Mouse (Mus musculus): ENCODE data around the gene Phactr4.

GRCm38 (mm10) chr4:132331960-132332359 lies 90.3 kb downstream of the Phactr4 start:
- no peak for TF ChIP-seq CTCF (IDR thresholded peaks at IDR 0.05; ENCODE audit: extremely low read depth, insufficient read length, insufficient replicate concordance, low read depth, low read length)
- no peak for TF ChIP-seq POLR2A (IDR thresholded peaks at IDR 0.05; ENCODE audit: low read depth, low read length)
